Mouse (Mus musculus): ENCODE data around the gene Rab14.

- no peak for TF ChIP-seq CTCF (IDR thresholded peaks at IDR 0.05; ENCODE audit: low read depth, low read length)
- TF ChIP-seq TAL1 (conservative IDR thresholded peaks at IDR 0.05; ENCODE audit: low read depth, low read length) = no peak
- TF ChIP-seq GATA1 (IDR thresholded peaks at IDR 0.05; ENCODE audit: borderline replicate concordance, low read length) = no peak
- TF ChIP-seq GATA2 (IDR thresholded peaks at IDR 0.05; ENCODE audit: borderline replicate concordance, low read depth, low read length) = no peak
Measured at GRCm38 (mm10) chr2:35216701-35217100, 15.8 kb upstream of the Rab14 start.

Measured in G1E (cell line).